Mouse (Mus musculus): Measurements from ENCODE around the gene Mok. TPM values are rescaled to one million over a fixed set of nuclear protein-coding genes. Genes with fewer than 3 reads are reported as not detected.

Mok gene
- polyA plus RNA-seq, 1 experiment from 2014 or later: 5.4 TPM

- H3K4me2 ChIP-seq (replicated peaks; ENCODE audit: low read depth, low read length): no peak overlapping the region
- 54% methylated on average over 5 of the region's 5 CpGs for WGBS
- H3K9me3 ChIP-seq (ENCODE audit: control insufficient read depth, low read depth, low read length): no peaks in the 10 kb centered on the region
- no peak for ATAC-seq (ENCODE audit: insufficient number of reproducible peaks, insufficient read depth, low FRiP score, low read depth)
- H3K27ac ChIP-seq (ENCODE audit: low read length): no peak overlapping the region
- no peaks in the 10 kb centered on the region for H3K27me3 ChIP-seq (ENCODE audit: control insufficient read depth, insufficient read depth, low read length)
- peaks cover 9% of the 10 kb centered on the region for H3K36me3 ChIP-seq (ENCODE audit: control insufficient read depth, insufficient read depth, low read length)
- no peak overlapping the region for H3K9ac ChIP-seq (replicated peaks; ENCODE audit: low read depth, low read length)
- H3K4me3 ChIP-seq (ENCODE audit: low read depth, low read length): no peak overlapping the region
- H3K4me1 ChIP-seq (ENCODE audit: control insufficient read depth, insufficient read depth, low read length): peaks cover 9% of the 10 kb centered on the region; the same call in 1 of the 2 replicates
Observed at GRCm38 (mm10) chr12:110775628-110776426, 64.9 kb downstream of the Mok start.

- WGBS: 92% methylated on average over 6 of the region's 6 CpGs
- no peak for ATAC-seq (ENCODE audit: insufficient number of reproducible peaks, insufficient read depth, low FRiP score, low read depth)
- no peaks in the 10 kb centered on the region for H3K36me3 ChIP-seq (ENCODE audit: control insufficient read depth, insufficient read depth, low read length)
Observed at GRCm38 (mm10) chr12:110771961-110772360, 68.8 kb downstream of the Mok start.

GRCm38 (mm10) chr12:110770479-110771247 lies 70.1 kb downstream of the Mok start:
- H3K4me1 ChIP-seq (ENCODE audit: control insufficient read depth, insufficient read depth, low read length): peaks cover 1% of the 10 kb centered on the region; the same call in 1 of the 2 replicates
- no peak overlapping the region for H3K4me2 ChIP-seq (replicated peaks; ENCODE audit: low read depth, low read length)
- ATAC-seq (ENCODE audit: insufficient number of reproducible peaks, insufficient read depth, low FRiP score, low read depth): no peak
- H3K4me3 ChIP-seq (ENCODE audit: low read depth, low read length): no peak overlapping the region
- no peaks in the 10 kb centered on the region for H3K36me3 ChIP-seq (ENCODE audit: control insufficient read depth, insufficient read depth, low read length)
- no peaks in the 10 kb centered on the region for H3K27me3 ChIP-seq (ENCODE audit: control insufficient read depth, insufficient read depth, low read length)
- no peaks in the 10 kb centered on the region for H3K9me3 ChIP-seq (ENCODE audit: control insufficient read depth, low read depth, low read length)
- H3K9ac ChIP-seq (replicated peaks; ENCODE audit: low read depth, low read length): no peak overlapping the region
- WGBS: 89% methylated on average over 10 of the region's 10 CpGs
- no peak overlapping the region for H3K27ac ChIP-seq (ENCODE audit: low read length)

More at GRCm38 (mm10) chr12:110771961-110772360, 68.8 kb downstream of the Mok start:
- no peak overlapping the region for H3K9ac ChIP-seq (replicated peaks; ENCODE audit: low read depth, low read length)
- H3K4me1 ChIP-seq (ENCODE audit: control insufficient read depth, insufficient read depth, low read length): peaks cover 5% of the 10 kb centered on the region; the same call in 1 of the 2 replicates
- no peak overlapping the region for H3K4me3 ChIP-seq (ENCODE audit: low read depth, low read length)
- no peaks in the 10 kb centered on the region for H3K27me3 ChIP-seq (ENCODE audit: control insufficient read depth, insufficient read depth, low read length)
- H3K9me3 ChIP-seq (ENCODE audit: control insufficient read depth, low read depth, low read length): no peaks in the 10 kb centered on the region
- H3K4me2 ChIP-seq (replicated peaks; ENCODE audit: low read depth, low read length): no peak overlapping the region
- H3K27ac ChIP-seq (ENCODE audit: low read length): no peak overlapping the region

- no peak overlapping the region for H3K4me3 ChIP-seq (ENCODE audit: low read depth, low read length)
- H3K36me3 ChIP-seq (ENCODE audit: control insufficient read depth, insufficient read depth, low read length): no peaks in the 10 kb centered on the region
- no peaks in the 10 kb centered on the region for H3K27me3 ChIP-seq (ENCODE audit: control insufficient read depth, insufficient read depth, low read length)
- no peaks in the 10 kb centered on the region for H3K9me3 ChIP-seq (ENCODE audit: control insufficient read depth, low read depth, low read length)
- H3K4me2 ChIP-seq (replicated peaks; ENCODE audit: low read depth, low read length): no peak overlapping the region
- H3K9ac ChIP-seq (replicated peaks; ENCODE audit: low read depth, low read length): no peak overlapping the region
- no peaks in the 10 kb centered on the region for H3K4me1 ChIP-seq (ENCODE audit: control insufficient read depth, insufficient read depth, low read length)
- no peak for ATAC-seq (ENCODE audit: insufficient number of reproducible peaks, insufficient read depth, low FRiP score, low read depth)
- H3K27ac ChIP-seq (ENCODE audit: low read length): no peak overlapping the region
- WGBS: 66% methylated on average over 6 of the region's 6 CpGs
Observed at GRCm38 (mm10) chr12:110769660-110770297, 71.0 kb downstream of the Mok start.

- no peak overlapping the region for H3K27ac ChIP-seq (ENCODE audit: low read length)
- H3K4me3 ChIP-seq (ENCODE audit: low read depth, low read length): no peak overlapping the region
- H3K4me1 ChIP-seq (ENCODE audit: control insufficient read depth, insufficient read depth, low read length): no peaks in the 10 kb centered on the region
- no peak overlapping the region for H3K9ac ChIP-seq (replicated peaks; ENCODE audit: low read depth, low read length)
- no peak overlapping the region for H3K4me2 ChIP-seq (replicated peaks; ENCODE audit: low read depth, low read length)
- H3K9me3 ChIP-seq (ENCODE audit: control insufficient read depth, low read depth, low read length): no peaks in the 10 kb centered on the region
- ATAC-seq (ENCODE audit: insufficient number of reproducible peaks, insufficient read depth, low FRiP score, low read depth): no peak
- no peaks in the 10 kb centered on the region for H3K27me3 ChIP-seq (ENCODE audit: control insufficient read depth, insufficient read depth, low read length)
- H3K36me3 ChIP-seq (ENCODE audit: control insufficient read depth, insufficient read depth, low read length): no peaks in the 10 kb centered on the region
Observed at GRCm38 (mm10) chr12:110768562-110768961, 72.2 kb downstream of the Mok start.

- Histone ChIP-seq H3K4me1 (ENCODE audit: control insufficient read depth, insufficient read depth, low read length) (no peaks in the 10 kb centered on the region), H3K27me3 (ENCODE audit: control insufficient read depth, insufficient read depth, low read length) (no peaks in the 10 kb centered on the region)
- ATAC-seq (ENCODE audit: insufficient number of reproducible peaks, insufficient read depth, low FRiP score, low read depth): no peak
Observed at GRCm38 (mm10) chr12:110764531-110764930, 76.2 kb downstream of the Mok start.

GRCm38 (mm10) chr12:110762321-110762720 lies 78.4 kb downstream of the Mok start:
- ATAC-seq (ENCODE audit: insufficient number of reproducible peaks, insufficient read depth, low FRiP score, low read depth): no peak
- H3K27ac ChIP-seq (ENCODE audit: low read length): no peak overlapping the region

More at GRCm38 (mm10) chr12:110764531-110764930, 76.2 kb downstream of the Mok start:
- Histone ChIP-seq H3K27ac (ENCODE audit: low read length) (no peak overlapping the region), H3K4me3 (ENCODE audit: low read depth, low read length) (no peak overlapping the region), H3K9ac (replicated peaks; ENCODE audit: low read depth, low read length) (no peak overlapping the region), H3K9me3 (ENCODE audit: control insufficient read depth, low read depth, low read length) (no peaks in the 10 kb centered on the region), H3K36me3 (ENCODE audit: control insufficient read depth, insufficient read depth, low read length) (no peaks in the 10 kb centered on the region), H3K4me2 (replicated peaks; ENCODE audit: low read depth, low read length) (no peak overlapping the region)
- 85% methylated on average over 5 of the region's 5 CpGs for WGBS

GRCm38 (mm10) chr12:110758932-110759331 lies 81.8 kb downstream of the Mok start:
- Histone ChIP-seq H3K36me3 (ENCODE audit: control insufficient read depth, insufficient read depth, low read length) (no peaks in the 10 kb centered on the region; the same call in 1 of the 2 replicates), H3K4me3 (ENCODE audit: low read depth, low read length) (no peak overlapping the region), H3K9me3 (ENCODE audit: control insufficient read depth, low read depth, low read length) (no peaks in the 10 kb centered on the region), H3K4me1 (ENCODE audit: control insufficient read depth, insufficient read depth, low read length) (no peaks in the 10 kb centered on the region), H3K9ac (replicated peaks; ENCODE audit: low read depth, low read length) (no peak overlapping the region), H3K4me2 (replicated peaks; ENCODE audit: low read depth, low read length) (no peak overlapping the region), H3K27ac (ENCODE audit: low read length) (no peak overlapping the region), H3K27me3 (ENCODE audit: control insufficient read depth, insufficient read depth, low read length) (no peaks in the 10 kb centered on the region)
- 92% methylated on average over 7 of the region's 8 CpGs for WGBS
- ATAC-seq (ENCODE audit: insufficient number of reproducible peaks, insufficient read depth, low FRiP score, low read depth): no peak

More at GRCm38 (mm10) chr12:110762321-110762720, 78.4 kb downstream of the Mok start:
- no peaks in the 10 kb centered on the region for H3K36me3 ChIP-seq (ENCODE audit: control insufficient read depth, insufficient read depth, low read length)
- H3K9ac ChIP-seq (replicated peaks; ENCODE audit: low read depth, low read length): no peak overlapping the region
- H3K27me3 ChIP-seq (ENCODE audit: control insufficient read depth, insufficient read depth, low read length): no peaks in the 10 kb centered on the region
- H3K4me1 ChIP-seq (ENCODE audit: control insufficient read depth, insufficient read depth, low read length): no peaks in the 10 kb centered on the region
- H3K9me3 ChIP-seq (ENCODE audit: control insufficient read depth, low read depth, low read length): no peaks in the 10 kb centered on the region
- H3K4me2 ChIP-seq (replicated peaks; ENCODE audit: low read depth, low read length): no peak overlapping the region
- no peak overlapping the region for H3K4me3 ChIP-seq (ENCODE audit: low read depth, low read length)
- WGBS: 72% methylated on average over 2 of the region's 2 CpGs
